Mouse (Mus musculus) T-cell, adult 2 months (primary cell): ENCODE data around the gene Crybg3.

Source experiments
- DNase-seq: peaks from one replicate; pipeline ENCODE4 v3.0.0; 2022; ENCODE audit warnings: low spot score

The Crybg3 gene

GRCm38 (mm10) chr16:59600311-59601251 is at the start of gene Crybg3:
Gene Crybg3 (minus strand): TSS chr16:59600979.
- DNase-seq: peak; percentile 15

GRCm38 (mm10) chr16:59643766-59644165 is 43.0 kb upstream of the Crybg3 start:
- no peak for DNase-seq

GRCm38 (mm10) chr16:59639985-59640384 is 39.2 kb upstream of the Crybg3 start:
- no peak for DNase-seq

DNA sequence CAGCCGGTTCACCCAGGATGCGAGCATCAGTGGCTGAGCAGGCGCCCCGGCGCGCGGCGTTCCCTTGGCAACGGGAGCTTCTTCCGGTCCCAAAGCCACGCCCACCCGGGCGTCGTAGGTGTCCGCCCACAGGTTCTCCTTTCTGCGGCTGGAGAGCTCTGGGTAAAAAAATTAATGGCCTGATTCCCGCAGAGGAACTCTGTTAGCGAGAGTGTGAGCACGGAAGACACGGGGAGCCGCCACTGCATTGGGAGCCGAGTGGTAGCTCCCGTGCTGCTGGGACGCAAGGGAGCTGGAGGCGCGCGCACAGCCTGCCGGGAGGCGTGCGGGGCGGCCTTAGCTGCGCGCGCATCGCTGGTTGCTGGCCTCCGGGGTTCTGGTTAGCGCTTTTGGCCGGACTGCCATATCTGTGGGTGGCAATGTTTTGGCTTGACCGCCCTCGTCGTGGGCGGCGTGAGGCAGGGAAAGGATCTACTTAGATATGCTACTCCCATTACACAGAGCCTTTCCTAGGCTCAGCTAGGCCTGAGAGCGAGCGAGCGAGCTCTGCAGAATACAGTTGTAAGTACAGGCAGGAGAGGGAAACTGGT is 38.4 kb upstream of the Crybg3 start, which contains the start of gene Arl6:
Arl6 (minus strand) TSS at position 290 of the 590 bp plus-strand sequence.
- DNase-seq: peak; percentile 88

DNA sequence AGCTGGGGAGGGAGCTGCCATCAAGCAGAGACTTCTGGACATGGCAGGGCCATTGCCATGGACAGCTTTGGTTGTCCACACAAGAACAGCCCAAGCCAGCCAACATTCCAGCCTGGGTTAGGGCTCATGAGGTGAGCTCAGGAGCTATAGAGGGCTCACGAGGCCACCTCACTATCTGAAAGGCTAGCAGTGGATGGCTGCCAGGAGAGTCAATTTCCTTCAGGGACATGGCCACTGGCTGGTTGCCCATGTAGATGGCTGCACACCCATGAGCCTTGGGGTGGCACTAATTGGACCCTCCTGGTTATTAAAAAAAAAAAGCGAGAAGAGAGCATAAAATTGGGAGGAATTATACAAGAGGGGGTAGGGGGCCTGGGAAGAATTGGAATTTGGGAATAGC is 33.8 kb upstream of the Crybg3 start:
- DNase-seq: no peak

DNA sequence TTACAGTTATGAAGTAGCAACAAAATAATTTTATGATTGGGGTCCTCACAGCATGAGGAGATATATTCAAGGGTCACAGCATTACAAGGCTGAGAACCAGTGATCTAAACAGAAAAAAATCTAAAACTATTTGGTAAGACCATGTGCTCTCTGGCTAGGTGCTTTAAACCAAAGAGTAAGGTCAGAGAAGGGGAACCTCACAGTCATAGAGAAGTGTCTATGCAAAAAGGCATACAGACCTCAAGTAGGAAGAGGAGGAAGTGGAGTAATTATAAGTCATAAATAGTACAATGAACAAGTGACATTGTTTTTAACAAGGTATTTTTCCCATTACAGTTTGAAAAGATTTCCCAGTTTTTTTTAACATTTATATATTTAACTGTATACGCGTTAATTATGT is 20.8 kb upstream of the Crybg3 start:
- no peak for DNase-seq

- DNase-seq: peak; percentile 16
Measured at GRCm38 (mm10) chr16:59617167-59617566, 16.4 kb upstream of the Crybg3 start.

DNA sequence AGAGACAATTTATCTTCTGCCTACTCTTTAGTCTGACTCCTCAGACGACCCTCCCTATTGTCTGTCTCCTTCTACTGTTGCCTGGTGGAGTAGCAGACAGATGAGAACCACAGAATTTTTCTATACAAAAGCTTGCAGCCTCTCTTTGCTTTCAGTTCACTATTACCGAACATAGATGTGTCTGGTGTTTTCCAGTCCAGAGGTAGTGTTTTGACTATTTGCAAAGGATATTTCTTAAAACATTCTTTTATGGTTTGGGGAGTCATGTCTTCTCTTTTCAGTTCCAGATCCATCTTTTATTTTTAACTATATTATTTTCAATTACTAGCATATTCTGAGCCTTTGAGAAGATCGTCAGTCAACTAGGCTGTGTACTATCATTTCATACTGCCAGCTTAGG is 14.9 kb upstream of the Crybg3 start:
- no peak for DNase-seq

DNA sequence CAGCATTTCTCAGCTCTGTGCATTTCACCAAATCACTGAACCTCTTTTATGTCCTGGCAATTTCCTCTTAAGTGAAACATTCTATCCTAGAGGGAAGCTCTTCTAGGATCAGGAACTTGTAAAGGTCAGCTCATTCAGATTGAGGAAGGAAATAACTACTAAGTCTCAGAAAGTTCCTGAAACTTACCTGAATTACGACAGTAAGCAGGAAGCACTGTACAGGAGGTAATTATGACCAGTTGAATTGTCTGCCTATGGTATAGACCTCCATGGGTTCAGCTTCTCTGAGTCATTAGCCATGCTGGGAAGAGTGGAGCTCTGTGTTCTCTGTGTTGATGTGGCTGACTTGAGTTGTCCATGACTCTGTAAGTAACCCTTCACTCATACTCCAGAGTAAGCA is 10.0 kb upstream of the Crybg3 start:
- no peak for DNase-seq

DNA sequence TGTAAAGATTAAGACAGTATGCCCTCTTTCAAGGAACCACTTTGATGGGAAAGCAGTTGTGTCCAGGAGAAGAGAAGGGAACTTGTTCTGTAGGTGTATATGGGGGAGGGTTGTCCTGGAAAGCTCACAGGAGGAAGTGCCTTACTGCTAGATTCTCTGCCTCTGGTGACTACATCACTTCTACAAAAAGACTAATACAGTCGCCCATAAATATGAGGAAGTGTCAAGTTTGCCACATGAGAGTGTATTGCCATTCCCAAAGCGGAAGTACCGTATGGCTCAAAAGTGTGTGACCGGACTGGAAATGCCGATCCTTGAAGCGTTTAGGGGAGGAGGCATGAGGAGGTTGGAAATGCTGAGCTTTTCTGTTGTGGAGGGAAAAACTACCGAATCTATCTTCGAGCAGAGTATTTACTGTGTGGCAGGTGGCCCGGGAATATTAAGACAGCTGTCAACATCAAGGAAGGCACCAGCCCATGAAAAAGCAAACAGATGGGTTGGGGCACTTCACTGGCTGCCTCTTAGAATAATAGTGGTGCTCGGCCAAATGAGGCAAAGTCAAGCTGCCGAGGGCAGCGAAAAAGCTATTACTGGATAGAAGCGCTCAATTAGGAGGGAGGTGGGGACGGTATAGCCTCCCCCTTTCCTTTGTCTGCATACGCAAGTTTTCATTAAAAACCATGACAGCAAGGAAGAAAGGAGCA is 3.5 kb upstream of the Crybg3 start:
- no peak for DNase-seq

GRCm38 (mm10) chr16:59599411-59600265 is 1.1 kb downstream of the Crybg3 start:
- DNase-seq: no peak

DNA sequence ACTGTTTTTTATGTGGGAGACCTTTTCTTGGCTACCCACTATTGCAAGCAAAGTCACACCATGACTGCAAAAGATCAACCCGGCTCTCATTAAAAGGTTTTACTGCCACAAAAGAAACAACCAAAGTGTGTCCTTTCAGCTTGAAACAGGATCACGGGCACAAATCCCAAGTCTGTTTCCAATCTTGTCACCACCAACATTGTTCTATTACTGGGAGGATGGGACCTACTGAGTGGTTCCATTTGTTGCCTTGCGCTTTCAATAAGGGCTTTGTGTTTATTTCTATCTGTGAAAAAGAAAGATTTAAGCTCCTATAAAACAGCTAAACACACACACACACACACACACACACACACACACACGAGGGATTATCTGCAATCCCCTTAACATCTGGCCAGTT is 1.8 kb downstream of the Crybg3 start:
- no peak for DNase-seq

GRCm38 (mm10) chr16:59597256-59597655 is 3.5 kb downstream of the Crybg3 start:
- DNase-seq: no peak

GRCm38 (mm10) chr16:59594714-59595113 is 6.1 kb downstream of the Crybg3 start:
- no peak for DNase-seq

- no peak for DNase-seq
Measured at GRCm38 (mm10) chr16:59590790-59591189, 10.0 kb downstream of the Crybg3 start.

DNA sequence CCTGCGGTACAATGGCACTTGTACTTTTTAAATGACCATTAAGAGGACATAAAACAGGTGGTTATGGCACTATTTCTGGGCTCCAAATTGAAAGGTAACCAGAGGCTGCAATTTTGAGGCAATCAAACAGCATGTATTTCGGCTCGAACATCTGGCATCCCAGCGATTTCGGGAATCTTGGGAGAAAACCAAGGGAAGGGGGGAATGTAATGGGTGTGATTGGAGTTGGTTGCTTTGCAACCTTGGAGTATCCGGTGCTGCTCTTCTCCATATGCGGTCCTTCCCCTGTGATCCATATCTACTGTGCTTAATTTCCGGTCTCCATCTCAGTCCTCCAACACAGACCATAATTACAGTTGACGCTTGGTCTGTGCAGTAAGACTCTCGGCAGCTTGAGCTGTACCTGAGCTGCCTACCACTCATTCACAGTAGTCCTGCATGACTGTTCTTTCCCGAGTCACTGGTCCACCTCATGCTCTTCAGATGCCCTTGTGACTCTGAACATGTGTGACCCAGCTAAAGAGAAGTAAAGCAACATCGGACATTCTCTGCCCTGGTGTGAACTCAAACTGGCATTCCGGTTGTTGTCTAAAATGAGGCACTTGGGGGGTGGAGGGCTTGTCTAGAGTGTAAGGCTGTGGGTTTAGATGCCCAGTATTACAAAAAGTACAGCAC is 12.3 kb downstream of the Crybg3 start:
- no peak for DNase-seq

- DNase-seq: no peak
Measured at GRCm38 (mm10) chr16:59587816-59588215, 13.0 kb downstream of the Crybg3 start.

DNA sequence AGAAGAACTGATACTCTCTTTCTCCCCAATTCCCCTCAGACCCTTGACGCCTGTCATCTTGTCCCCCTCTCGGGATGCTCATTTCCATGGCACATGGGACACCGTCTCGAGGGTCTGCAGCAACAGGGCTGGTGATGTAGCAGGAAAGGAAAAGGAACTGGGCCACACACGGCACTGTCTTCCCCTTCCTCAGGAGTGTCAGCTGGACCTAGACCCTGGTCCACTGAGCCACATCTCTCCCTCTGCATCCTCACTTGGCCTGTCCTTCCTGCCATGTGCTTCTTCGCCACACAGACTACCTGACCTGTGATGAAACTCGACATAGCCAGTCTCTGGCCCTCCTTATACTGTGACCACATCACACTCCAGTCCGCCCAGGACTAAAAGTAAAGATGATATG is 13.9 kb downstream of the Crybg3 start:
- DNase-seq: no peak

DNA sequence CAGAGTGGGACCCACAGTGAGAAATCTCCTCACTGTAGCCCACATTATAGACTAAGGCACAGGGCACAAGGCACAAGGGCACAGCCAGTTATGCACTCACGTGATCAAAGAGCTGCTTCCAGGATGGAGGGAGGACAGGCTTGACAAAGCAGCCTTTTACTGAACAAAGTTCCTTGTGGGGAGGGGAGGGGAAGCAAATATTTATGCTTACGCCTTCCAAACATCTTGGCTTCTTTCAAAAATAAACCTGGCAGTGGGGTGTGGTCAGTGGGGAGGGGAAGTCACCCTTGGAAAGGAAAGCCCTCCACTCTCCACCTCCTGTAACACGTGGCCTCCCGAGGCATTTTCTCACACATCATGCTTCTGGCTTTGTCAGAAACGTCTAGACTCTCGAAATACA is 14.5 kb downstream of the Crybg3 start:
- DNase-seq: no peak

- DNase-seq: no peak
Measured at GRCm38 (mm10) chr16:59585706-59586244, 15.0 kb downstream of the Crybg3 start.

DNA sequence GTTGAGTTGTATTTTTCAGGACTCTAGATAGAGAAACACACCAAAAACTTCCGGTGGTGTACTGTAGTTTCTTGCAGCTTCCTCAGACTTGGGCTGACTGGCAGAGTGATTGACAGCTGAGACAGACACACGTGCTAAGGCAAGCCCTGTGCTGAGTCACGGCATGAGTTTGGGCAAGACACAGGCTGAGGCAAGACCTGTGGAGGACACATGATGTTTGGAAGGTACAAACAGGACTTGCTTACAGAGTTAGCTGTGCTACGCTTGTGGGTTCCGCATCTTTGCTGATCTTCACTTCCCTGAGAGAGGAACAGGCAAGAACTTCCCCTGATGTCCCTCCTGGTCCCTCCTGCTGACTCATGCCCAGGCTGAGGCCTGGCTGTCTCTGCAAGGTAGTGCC is 17.3 kb downstream of the Crybg3 start:
- DNase-seq: no peak
